Mouse (Mus musculus): Measurements from ENCODE around the gene Helt. TPM values are rescaled to one million over a fixed set of nuclear protein-coding genes. Genes with fewer than 3 reads are reported as not detected.

Helt gene
- not detected in 2 replicates for polyA plus RNA-seq (2014; fragmentation: Nextera tagmentation; extraction: Ambion mirVana)

GRCm38 (mm10) chr8:46294181-46294892 is at the start of gene Helt:
TSS of gene Helt (minus strand) at chr8:46294671.
- under 1% methylated on average over 50 of the region's 50 CpGs for WGBS (ENCODE audit: insufficient replicate concordance)

GRCm38 (mm10) chr8:46342272-46342671 is 47.8 kb upstream of the Helt start:
- Histone ChIP-seq H3K9me3 (replicated peaks; ENCODE audit: control insufficient read depth, low read length) (no peaks in the 10 kb centered on the region), H3K4me3 (ENCODE audit: low read depth, low read length) (no peak overlapping the region), H3K27me3 (ENCODE audit: control insufficient read depth, insufficient read depth, low read length) (no peaks in the 10 kb centered on the region), H3K4me2 (peak overlapping the region; percentile 20), H3K36me3 (ENCODE audit: control insufficient read depth, insufficient read depth, low read length) (no peaks in the 10 kb centered on the region), H3K4me1 (ENCODE audit: control insufficient read depth, insufficient read depth, low read length) (no peaks in the 10 kb centered on the region), H3K27ac (ENCODE audit: low read depth, low read length) (no peak overlapping the region), H3K9ac (ENCODE audit: low read depth, low read length) (no peak overlapping the region)
- WGBS (ENCODE audit: insufficient replicate concordance), result 26% methylated on average over 13 of the region's 13 CpGs
- no peak for ATAC-seq (replicated peaks; ENCODE audit: insufficient number of reproducible peaks, low FRiP score, low TSS enrichment)

More at GRCm38 (mm10) chr8:46294181-46294892, at the start of gene Helt:
- Histone ChIP-seq H3K27me3 (ENCODE audit: control insufficient read depth, insufficient read depth, low read length) (peaks cover 78% of the 10 kb centered on the region), H3K27ac (ENCODE audit: low read depth, low read length) (no peak within 1 kb of the TSS), H3K4me2 (peak within 1 kb of the TSS; percentile 50), H3K4me1 (ENCODE audit: control insufficient read depth, insufficient read depth, low read length) (peaks cover 3% of the 10 kb centered on the region), H3K9me3 (replicated peaks; ENCODE audit: control insufficient read depth, low read length) (no peaks in the 10 kb centered on the region), H3K9ac (ENCODE audit: low read depth, low read length) (no peak within 1 kb of the TSS), H3K4me3 (ENCODE audit: low read depth, low read length) (peak within 1 kb of the TSS; percentile 12; the same call in 1 of the 2 replicates), H3K36me3 (ENCODE audit: control insufficient read depth, insufficient read depth, low read length) (no peaks in the 10 kb centered on the region)
- no peak for ATAC-seq (replicated peaks; ENCODE audit: insufficient number of reproducible peaks, low FRiP score, low TSS enrichment)

- Histone ChIP-seq H3K9ac (ENCODE audit: low read depth, low read length) (no peak overlapping the region), H3K4me1 (ENCODE audit: control insufficient read depth, insufficient read depth, low read length) (no peaks in the 10 kb centered on the region)
Measured at GRCm38 (mm10) chr8:46340381-46341273, 46.2 kb upstream of the Helt start.

GRCm38 (mm10) chr8:46339317-46339716 is 44.8 kb upstream of the Helt start:
- no peak for ATAC-seq (replicated peaks; ENCODE audit: insufficient number of reproducible peaks, low FRiP score, low TSS enrichment)
- Histone ChIP-seq H3K27me3 (ENCODE audit: control insufficient read depth, insufficient read depth, low read length) (no peaks in the 10 kb centered on the region), H3K36me3 (ENCODE audit: control insufficient read depth, insufficient read depth, low read length) (no peaks in the 10 kb centered on the region), H3K9ac (ENCODE audit: low read depth, low read length) (no peak overlapping the region), H3K4me1 (ENCODE audit: control insufficient read depth, insufficient read depth, low read length) (no peaks in the 10 kb centered on the region), H3K9me3 (replicated peaks; ENCODE audit: control insufficient read depth, low read length) (no peaks in the 10 kb centered on the region), H3K27ac (ENCODE audit: low read depth, low read length) (no peak overlapping the region), H3K4me3 (ENCODE audit: low read depth, low read length) (no peak overlapping the region), H3K4me2 (no peak overlapping the region)
- 87% methylated on average over 5 of the region's 5 CpGs for WGBS (ENCODE audit: insufficient replicate concordance)

More at GRCm38 (mm10) chr8:46340381-46341273, 46.2 kb upstream of the Helt start:
- no peak overlapping the region for H3K4me2 ChIP-seq
- no peaks in the 10 kb centered on the region for H3K9me3 ChIP-seq (replicated peaks; ENCODE audit: control insufficient read depth, low read length)
- ATAC-seq (replicated peaks; ENCODE audit: insufficient number of reproducible peaks, low FRiP score, low TSS enrichment), result no peak
- no peak overlapping the region for H3K4me3 ChIP-seq (ENCODE audit: low read depth, low read length)
- 78% methylated on average over 14 of the region's 14 CpGs for WGBS (ENCODE audit: insufficient replicate concordance)
- no peaks in the 10 kb centered on the region for H3K27me3 ChIP-seq (ENCODE audit: control insufficient read depth, insufficient read depth, low read length)
- H3K27ac ChIP-seq (ENCODE audit: low read depth, low read length), result no peak overlapping the region
- H3K36me3 ChIP-seq (ENCODE audit: control insufficient read depth, insufficient read depth, low read length), result no peaks in the 10 kb centered on the region

- Histone ChIP-seq H3K9me3 (replicated peaks; ENCODE audit: control insufficient read depth, low read length) (no peaks in the 10 kb centered on the region), H3K4me1 (ENCODE audit: control insufficient read depth, insufficient read depth, low read length) (no peaks in the 10 kb centered on the region), H3K36me3 (ENCODE audit: control insufficient read depth, insufficient read depth, low read length) (no peaks in the 10 kb centered on the region), H3K4me2 (no peak overlapping the region), H3K9ac (ENCODE audit: low read depth, low read length) (no peak overlapping the region), H3K27me3 (ENCODE audit: control insufficient read depth, insufficient read depth, low read length) (no peaks in the 10 kb centered on the region), H3K27ac (ENCODE audit: low read depth, low read length) (no peak overlapping the region), H3K4me3 (ENCODE audit: low read depth, low read length) (no peak overlapping the region)
- 89% methylated on average over 8 of the region's 8 CpGs for WGBS (ENCODE audit: insufficient replicate concordance)
- no peak for ATAC-seq (replicated peaks; ENCODE audit: insufficient number of reproducible peaks, low FRiP score, low TSS enrichment)
Measured at GRCm38 (mm10) chr8:46336351-46336750, 41.9 kb upstream of the Helt start.

- WGBS (ENCODE audit: insufficient replicate concordance), result 89% methylated on average over 7 of the region's 7 CpGs
- ATAC-seq (replicated peaks; ENCODE audit: insufficient number of reproducible peaks, low FRiP score, low TSS enrichment), result no peak
Measured at GRCm38 (mm10) chr8:46332389-46333061, 38.1 kb upstream of the Helt start.

GRCm38 (mm10) chr8:46331801-46332200 is 37.3 kb upstream of the Helt start:
- 79% methylated on average over 5 of the region's 5 CpGs for WGBS (ENCODE audit: insufficient replicate concordance)
- no peak overlapping the region for H3K4me3 ChIP-seq (ENCODE audit: low read depth, low read length)
- H3K27ac ChIP-seq (ENCODE audit: low read depth, low read length), result no peak overlapping the region
- no peaks in the 10 kb centered on the region for H3K9me3 ChIP-seq (replicated peaks; ENCODE audit: control insufficient read depth, low read length)
- peaks cover 14% of the 10 kb centered on the region for H3K4me1 ChIP-seq (ENCODE audit: control insufficient read depth, insufficient read depth, low read length)
- no peak overlapping the region for H3K4me2 ChIP-seq
- no peak for ATAC-seq (replicated peaks; ENCODE audit: insufficient number of reproducible peaks, low FRiP score, low TSS enrichment)
- no peak overlapping the region for H3K9ac ChIP-seq (ENCODE audit: low read depth, low read length)
- no peaks in the 10 kb centered on the region for H3K36me3 ChIP-seq (ENCODE audit: control insufficient read depth, insufficient read depth, low read length)
- no peaks in the 10 kb centered on the region for H3K27me3 ChIP-seq (ENCODE audit: control insufficient read depth, insufficient read depth, low read length)

More at GRCm38 (mm10) chr8:46332389-46333061, 38.1 kb upstream of the Helt start:
- no peaks in the 10 kb centered on the region for H3K27me3 ChIP-seq (ENCODE audit: control insufficient read depth, insufficient read depth, low read length)
- H3K4me1 ChIP-seq (ENCODE audit: control insufficient read depth, insufficient read depth, low read length), result peaks cover 14% of the 10 kb centered on the region
- H3K4me2 ChIP-seq, result no peak overlapping the region
- H3K27ac ChIP-seq (ENCODE audit: low read depth, low read length), result no peak overlapping the region
- no peak overlapping the region for H3K4me3 ChIP-seq (ENCODE audit: low read depth, low read length)
- no peaks in the 10 kb centered on the region for H3K36me3 ChIP-seq (ENCODE audit: control insufficient read depth, insufficient read depth, low read length)
- H3K9me3 ChIP-seq (replicated peaks; ENCODE audit: control insufficient read depth, low read length), result no peaks in the 10 kb centered on the region
- no peak overlapping the region for H3K9ac ChIP-seq (ENCODE audit: low read depth, low read length)

GRCm38 (mm10) chr8:46329396-46329795 is 34.9 kb upstream of the Helt start:
- 77% methylated on average over 4 of the region's 4 CpGs for WGBS (ENCODE audit: insufficient replicate concordance)
- Histone ChIP-seq H3K27me3 (ENCODE audit: control insufficient read depth, insufficient read depth, low read length) (no peaks in the 10 kb centered on the region), H3K9ac (ENCODE audit: low read depth, low read length) (no peak overlapping the region), H3K4me1 (ENCODE audit: control insufficient read depth, insufficient read depth, low read length) (peaks cover 14% of the 10 kb centered on the region), H3K36me3 (ENCODE audit: control insufficient read depth, insufficient read depth, low read length) (no peaks in the 10 kb centered on the region), H3K9me3 (replicated peaks; ENCODE audit: control insufficient read depth, low read length) (peaks cover 4% of the 10 kb centered on the region), H3K4me3 (ENCODE audit: low read depth, low read length) (no peak overlapping the region), H3K4me2 (no peak overlapping the region), H3K27ac (ENCODE audit: low read depth, low read length) (no peak overlapping the region)
- ATAC-seq (replicated peaks; ENCODE audit: insufficient number of reproducible peaks, low FRiP score, low TSS enrichment), result no peak
